Mouse (Mus musculus): ENCODE measurements at regions not wholly inside any gene's neighbourhood (a gene's known extent, or its start where the extent isn't known, plus 50 kb on each side); places are given as distances from the start of the nearest gene placed in this dataset.

GRCm38 (mm10) chr3:38102181-38102580 lies 377.9 kb upstream of the Gm5148 start:
- no peak for TF ChIP-seq CTCF (IDR thresholded peaks at IDR 0.05; ENCODE audit: low read depth)
- no peak for TF ChIP-seq EP300 (IDR thresholded peaks at IDR 0.05; ENCODE audit: low read depth)
